Mouse (Mus musculus) embryonic facial prominence, embryonic 13.5 days (tissue): ENCODE measurements around the gene Rfxap. TPM values are rescaled to one million over a fixed set of nuclear protein-coding genes. Genes with fewer than 3 reads are reported as not detected.
A peak's percentile ranks its signal among the peaks of the same experiment; 100 is the strongest.

Experiments
- ATAC-seq: fragments of 200-750 bp; cut with Nextera tagmentation; 2 replicates; pipeline ENCODE4 v1.8.0; 2017; ENCODE audit warnings: low read depth; ENCODE audit not compliant: insufficient number of reproducible peaks, insufficient read depth, low FRiP score, low TSS enrichment
- H3K27ac ChIP-seq: fragments of 300-500 bp; sonication (generic); 2 replicates; pipeline ENCODE4 v1.5.1; 2015; ENCODE audit warnings: moderate library complexity, mild to moderate bottlenecking, inconsistent platforms
- H3K27me3 ChIP-seq: fragments of 300-500 bp; sonication (generic); 2 replicates; pipeline ENCODE4 v1.6.1; 2015; ENCODE audit warnings: mild to moderate bottlenecking, inconsistent platforms
- H3K36me3 ChIP-seq: fragments of 300-500 bp; sonication (generic); 2 replicates; pipeline ENCODE4 v1.6.1; 2015; ENCODE audit warnings: mild to moderate bottlenecking, inconsistent platforms
- H3K4me1 ChIP-seq: fragments of 300-500 bp; sonication (generic); 2 replicates; pipeline ENCODE4 v1.6.1; 2015; ENCODE audit warnings: inconsistent platforms
- H3K4me2 ChIP-seq: fragments of 300-500 bp; sonication (generic); 2 replicates; pipeline ENCODE4 v1.6.1; 2015; ENCODE audit warnings: moderate library complexity, mild to moderate bottlenecking, inconsistent platforms
- H3K4me3 ChIP-seq: fragments of 300-500 bp; sonication (generic); 2 replicates; pipeline ENCODE4 v1.5.1; 2015; ENCODE audit warnings: mild to moderate bottlenecking, inconsistent platforms
- H3K9ac ChIP-seq: fragments of 300-500 bp; sonication (generic); 2 replicates; pipeline ENCODE4 v1.6.1; 2015; ENCODE audit warnings: mild to moderate bottlenecking, inconsistent platforms
- H3K9me3 ChIP-seq: fragments of 300-500 bp; sonication (generic); 2 replicates; pipeline ENCODE4 v1.6.1; 2016; ENCODE audit warnings: inconsistent platforms
- WGBS: fragments of 180-500 bp; shearing (Covaris S2); methylation state at CpG from one replicate; pipeline ENCODE4 v1.1.7; 2015; ENCODE audit warnings: mixed read lengths; 5-methylcytosine and 5-hydroxymethylcytosine counted together
- polyA plus RNA-seq: library from polyadenylated mRNA; unstranded; fragments of >200 nt; fragmentation: Nextera tagmentation; extraction: Ambion mirVana; gene quantifications from 2 replicates; pipeline ENCODE4 v1.2.1, GENCODE M21; 2015

Rfxap gene
- polyA plus RNA-seq: 40.2 and 41.2 TPM in 2 replicates

DNA sequence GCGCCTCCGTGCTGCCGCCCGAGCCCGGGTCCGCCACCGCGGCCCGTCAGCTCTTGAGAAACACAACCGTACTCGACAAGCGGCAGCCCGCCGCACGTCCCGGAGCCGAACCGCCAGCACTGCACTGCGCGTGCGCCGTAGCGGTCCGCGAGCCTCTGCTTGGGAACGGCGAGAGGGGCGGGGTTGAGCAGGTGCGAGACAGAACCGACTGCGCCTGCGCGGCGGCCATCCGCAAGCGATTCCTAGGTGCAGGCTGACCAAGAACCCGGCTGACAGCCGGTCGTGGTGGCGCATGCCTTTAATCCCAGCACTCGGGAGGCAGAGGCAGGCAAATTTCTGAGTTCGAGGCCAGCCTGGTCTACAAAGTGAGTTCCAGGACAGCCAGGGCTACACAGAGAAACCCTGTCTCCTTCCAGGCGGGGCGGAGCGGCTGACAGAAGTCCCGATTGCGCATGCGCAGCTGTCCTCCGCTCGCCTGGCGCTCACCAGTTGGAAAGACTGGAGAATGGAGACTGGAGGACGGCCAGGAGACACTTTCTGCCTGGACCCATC, at the start of gene Rfxap:
Gene Rfxap, minus strand, starts transcription at position 126 of the 552 bp plus-strand sequence.
- H3K9me3 ChIP-seq: no peaks in the 10 kb centered on the region
- H3K4me1 ChIP-seq: peaks cover 21% of the 10 kb centered on the region
- H3K4me3 ChIP-seq: peak within 1 kb of the TSS; percentile 86
- H3K27me3 ChIP-seq: no peaks in the 10 kb centered on the region
- WGBS: under 1% methylated on average over 52 of the region's 52 CpGs
- peak within 1 kb of the TSS; percentile 89 for H3K4me2 ChIP-seq
- H3K27ac ChIP-seq: peak within 1 kb of the TSS; percentile 81
- H3K9ac ChIP-seq: peak within 1 kb of the TSS; percentile 97
- ATAC-seq: peak; percentile 91
- H3K36me3 ChIP-seq: peaks cover 13% of the 10 kb centered on the region

DNA sequence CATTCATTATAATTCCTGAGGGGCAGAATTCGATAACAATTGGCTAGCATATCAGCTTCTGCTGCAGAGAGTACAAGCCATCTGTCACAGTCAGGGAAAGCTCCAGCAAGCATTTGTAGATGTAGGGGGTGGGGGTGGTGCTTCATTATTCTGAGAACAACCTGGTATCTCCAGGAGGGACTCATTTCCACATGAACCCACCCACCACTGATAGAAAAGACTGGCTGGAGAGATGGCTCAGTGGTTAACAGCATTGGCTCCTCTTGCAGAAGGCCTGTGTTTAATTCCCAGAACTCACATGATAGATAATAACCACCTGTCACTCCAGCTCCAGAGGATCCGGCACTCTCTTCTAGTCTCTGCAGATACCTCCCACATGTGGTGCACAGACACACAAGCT, 27.8 kb upstream of the Rfxap start:
- no peak for ATAC-seq
- WGBS: 55% methylated on average over 2 of the region's 2 CpGs
- Histone ChIP-seq H3K9me3 (no peaks in the 10 kb centered on the region), H3K4me2 (no peak overlapping the region), H3K27me3 (peaks cover 4% of the 10 kb centered on the region; the same call in 1 of the 2 replicates), H3K27ac (no peak overlapping the region), H3K4me3 (no peak overlapping the region), H3K9ac (no peak overlapping the region), H3K36me3 (no peaks in the 10 kb centered on the region), H3K4me1 (0 out of 2 replicates have a peak, but pooled peaks cover 4% of the 10 kb centered on the region)

- ATAC-seq: no peak
- Histone ChIP-seq H3K36me3 (no peaks in the 10 kb centered on the region), H3K4me2 (no peak overlapping the region), H3K4me1 (0 out of 2 replicates have a peak, but pooled peaks cover 4% of the 10 kb centered on the region), H3K9ac (no peak overlapping the region), H3K4me3 (no peak overlapping the region), H3K27ac (no peak overlapping the region), H3K9me3 (no peaks in the 10 kb centered on the region), H3K27me3 (no peaks in the 10 kb centered on the region)
- 74% methylated on average over 3 of the region's 3 CpGs for WGBS
These were observed 24.9 kb upstream of the Rfxap start for GRCm38 (mm10) chr3:54832491-54832890.

DNA sequence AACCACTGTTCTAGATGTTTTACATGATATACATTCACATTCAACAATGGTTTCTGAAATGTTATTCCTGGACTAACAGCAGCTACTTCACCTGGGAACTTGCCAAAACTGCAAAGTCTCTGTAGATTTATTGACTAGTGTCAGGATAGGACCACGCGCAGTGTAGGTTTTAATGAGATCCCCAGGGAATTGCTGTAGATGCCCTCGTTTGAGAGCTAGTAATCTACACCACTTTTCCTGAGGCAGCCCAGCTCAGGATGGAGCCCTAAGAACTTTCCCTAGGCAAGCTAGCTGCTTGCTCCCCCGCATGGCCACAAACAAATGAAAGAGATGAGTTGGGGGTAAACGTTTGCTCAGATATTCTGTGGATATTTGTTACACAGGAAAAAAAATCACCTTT, 14.9 kb upstream of the Rfxap start:
- H3K36me3 ChIP-seq: no peaks in the 10 kb centered on the region
- ATAC-seq: no peak
- H3K4me1 ChIP-seq: no peaks in the 10 kb centered on the region
- no peak overlapping the region for H3K4me2 ChIP-seq
- H3K27me3 ChIP-seq: 0 out of 2 replicates have a peak, but pooled peaks cover 4% of the 10 kb centered on the region
- WGBS: 64% methylated on average over 5 of the region's 5 CpGs
- H3K4me3 ChIP-seq: no peak overlapping the region
- no peak overlapping the region for H3K27ac ChIP-seq
- H3K9ac ChIP-seq: no peak overlapping the region
- H3K9me3 ChIP-seq: no peaks in the 10 kb centered on the region

DNA sequence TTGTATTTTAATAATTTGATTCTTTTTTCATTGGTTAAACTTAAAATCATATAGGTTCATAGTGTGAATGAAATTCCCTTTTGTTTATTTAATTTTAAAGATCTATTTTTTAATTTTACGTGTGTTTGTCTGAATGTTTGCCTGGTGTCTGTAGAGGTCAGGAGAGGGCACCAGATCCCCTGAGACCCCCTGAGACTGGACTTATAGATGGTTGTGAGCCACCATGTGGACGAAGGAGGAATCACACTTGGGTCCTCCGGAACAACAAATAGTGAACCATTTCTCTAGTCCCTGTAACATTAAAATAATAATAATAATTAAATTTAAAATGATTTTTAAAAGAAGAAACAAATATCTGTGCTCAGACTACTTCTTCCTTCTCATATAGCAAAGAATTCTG, 7.7 kb upstream of the Rfxap start:
- Histone ChIP-seq H3K27me3 (0 out of 2 replicates have a peak, but pooled peaks cover 4% of the 10 kb centered on the region), H3K4me1 (no peaks in the 10 kb centered on the region), H3K9me3 (no peaks in the 10 kb centered on the region), H3K36me3 (no peaks in the 10 kb centered on the region), H3K4me2 (no peak overlapping the region), H3K27ac (no peak overlapping the region), H3K9ac (no peak overlapping the region), H3K4me3 (no peak overlapping the region)
- ATAC-seq: no peak
- 19% methylated on average over 3 of the region's 3 CpGs for WGBS

GRCm38 (mm10) chr3:54814622-54815021, 7.0 kb upstream of the Rfxap start:
- ATAC-seq: no peak
- WGBS: 63% methylated on average over 6 of the region's 6 CpGs

GRCm38 (mm10) chr3:54813418-54813988, 5.9 kb upstream of the Rfxap start:
- Histone ChIP-seq H3K27ac (no peak overlapping the region), H3K4me2 (no peak overlapping the region), H3K27me3 (0 out of 2 replicates have a peak, but pooled peaks cover 3% of the 10 kb centered on the region), H3K9ac (no peak overlapping the region), H3K9me3 (no peaks in the 10 kb centered on the region), H3K4me1 (no peaks in the 10 kb centered on the region), H3K36me3 (no peaks in the 10 kb centered on the region), H3K4me3 (no peak overlapping the region)
- 62% methylated on average over 6 of the region's 6 CpGs for WGBS
- no peak for ATAC-seq

More at GRCm38 (mm10) chr3:54814622-54815021, 7.0 kb upstream of the Rfxap start:
- Histone ChIP-seq H3K4me2 (no peak overlapping the region), H3K27me3 (0 out of 2 replicates have a peak, but pooled peaks cover 4% of the 10 kb centered on the region), H3K36me3 (no peaks in the 10 kb centered on the region), H3K4me1 (no peaks in the 10 kb centered on the region), H3K9me3 (no peaks in the 10 kb centered on the region), H3K9ac (no peak overlapping the region), H3K4me3 (no peak overlapping the region), H3K27ac (no peak overlapping the region)

- no peaks in the 10 kb centered on the region for H3K9me3 ChIP-seq
- no peak overlapping the region for H3K4me2 ChIP-seq
- no peaks in the 10 kb centered on the region for H3K36me3 ChIP-seq
- WGBS: 56% methylated on average over 1 of the region's 1 CpGs
- peaks cover 7% of the 10 kb centered on the region for H3K4me1 ChIP-seq
- no peaks in the 10 kb centered on the region for H3K27me3 ChIP-seq
- ATAC-seq: no peak
- H3K9ac ChIP-seq: no peak overlapping the region
- H3K27ac ChIP-seq: no peak overlapping the region
- H3K4me3 ChIP-seq: no peak overlapping the region
These were observed 4.0 kb upstream of the Rfxap start for GRCm38 (mm10) chr3:54811616-54812015.

GRCm38 (mm10) chr3:54809111-54809510, 1.5 kb upstream of the Rfxap start:
- Histone ChIP-seq H3K4me1 (peaks cover 21% of the 10 kb centered on the region), H3K9ac (no peak overlapping the region), H3K4me3 (no peak overlapping the region), H3K9me3 (no peaks in the 10 kb centered on the region), H3K27ac (no peak overlapping the region), H3K27me3 (no peaks in the 10 kb centered on the region), H3K4me2 (no peak overlapping the region), H3K36me3 (peaks cover 5% of the 10 kb centered on the region)
- 65% methylated on average over 5 of the region's 5 CpGs for WGBS
- no peak for ATAC-seq

DNA sequence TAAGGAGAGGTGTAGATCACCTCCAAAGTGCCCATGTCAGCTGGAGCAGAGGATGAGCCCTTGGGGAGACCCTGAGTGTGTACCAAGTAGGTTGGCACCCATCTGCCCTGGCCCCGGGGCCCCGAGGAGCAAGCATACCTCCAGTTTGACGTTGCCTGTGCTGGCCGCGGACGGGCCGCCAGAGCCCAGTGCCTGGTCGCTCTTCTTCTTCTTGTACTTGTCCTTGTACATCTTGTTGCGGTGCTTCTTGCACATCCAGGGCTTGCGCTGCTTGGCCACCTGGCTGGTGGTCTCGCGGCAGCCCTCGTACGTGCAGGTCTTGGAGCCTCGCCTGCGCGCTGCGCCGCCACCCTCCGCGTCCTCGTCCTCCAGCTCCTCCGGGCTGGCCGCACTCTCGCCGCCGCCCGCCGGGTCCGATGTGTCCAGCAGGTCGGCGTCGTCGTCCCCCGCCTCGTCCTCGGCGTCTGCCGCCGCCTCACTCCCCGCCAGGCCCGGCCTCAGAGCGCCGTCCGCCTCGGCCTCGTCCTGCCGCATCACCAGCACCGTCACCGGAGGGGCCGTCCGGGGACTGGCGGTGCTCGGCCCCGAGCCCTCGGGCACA, 430 bp downstream of the Rfxap start:
- ATAC-seq: peak; percentile 45; the same call in 1 of the 2 replicates
- Histone ChIP-seq H3K4me1 (peaks cover 21% of the 10 kb centered on the region), H3K36me3 (peaks cover 19% of the 10 kb centered on the region), H3K4me2 (peak overlapping the region; percentile 89), H3K4me3 (peak overlapping the region; percentile 86), H3K9me3 (no peaks in the 10 kb centered on the region), H3K9ac (peak overlapping the region; percentile 97), H3K27ac (peak overlapping the region; percentile 81), H3K27me3 (no peaks in the 10 kb centered on the region)
- WGBS: under 1% methylated on average over 56 of the region's 56 CpGs

DNA sequence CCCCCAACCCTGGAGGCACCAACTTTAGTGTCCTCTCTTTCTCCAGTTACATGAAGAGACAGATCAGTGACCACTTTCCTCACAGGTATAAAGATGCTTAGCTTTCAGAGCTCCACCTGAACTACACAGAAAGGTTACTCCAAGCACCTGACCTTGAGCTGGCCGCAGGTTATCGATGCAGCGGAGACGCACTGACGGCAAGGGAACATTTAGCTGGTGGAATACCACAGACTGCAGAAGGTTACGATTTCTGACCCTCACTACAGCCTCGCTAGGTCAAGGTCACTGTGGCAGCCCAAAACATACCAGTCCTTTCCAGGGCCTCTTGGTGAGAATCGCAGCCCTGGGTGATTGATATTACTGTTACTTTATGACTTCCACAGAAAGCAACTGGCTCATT, 3.9 kb downstream of the Rfxap start:
- no peak overlapping the region for H3K27ac ChIP-seq
- H3K4me1 ChIP-seq: peaks cover 21% of the 10 kb centered on the region
- no peak overlapping the region for H3K9ac ChIP-seq
- 94% methylated on average over 8 of the region's 8 CpGs for WGBS
- no peaks in the 10 kb centered on the region for H3K27me3 ChIP-seq
- no peaks in the 10 kb centered on the region for H3K9me3 ChIP-seq
- no peak overlapping the region for H3K4me2 ChIP-seq
- no peak overlapping the region for H3K4me3 ChIP-seq
- H3K36me3 ChIP-seq: peaks cover 19% of the 10 kb centered on the region
- no peak for ATAC-seq

DNA sequence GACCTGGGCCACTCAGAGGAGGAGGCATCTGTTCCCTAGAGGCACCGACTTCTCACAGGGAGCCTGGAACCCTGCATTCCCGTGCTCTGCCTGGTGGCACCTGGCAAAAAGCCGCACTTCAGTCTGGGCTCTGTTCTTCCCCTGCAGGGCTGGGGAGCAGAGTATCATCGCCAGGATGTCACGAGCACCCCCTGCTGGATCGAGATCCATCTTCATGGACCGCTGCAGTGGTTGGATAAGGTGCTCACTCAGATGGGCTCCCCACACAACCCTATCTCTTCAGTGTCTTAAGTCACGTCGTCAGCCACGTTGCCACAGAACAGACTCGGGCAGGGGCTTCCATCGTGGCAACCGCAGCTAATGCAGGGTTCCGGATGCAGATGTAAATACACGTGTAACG, 10.4 kb downstream of the Rfxap start:
- 45% methylated on average over 16 of the region's 16 CpGs for WGBS

More for the DNA sequence above, 10.4 kb downstream of the Rfxap start:
- Histone ChIP-seq H3K27me3 (no peaks in the 10 kb centered on the region), H3K4me2 (no peak overlapping the region), H3K9ac (no peak overlapping the region), H3K4me1 (no peaks in the 10 kb centered on the region), H3K9me3 (no peaks in the 10 kb centered on the region), H3K4me3 (no peak overlapping the region), H3K27ac (no peak overlapping the region), H3K36me3 (peaks cover 18% of the 10 kb centered on the region)
- ATAC-seq: no peak
